Mouse (Mus musculus) adrenal gland, adult 10 weeks (tissue): ENCODE results near the gene Thrap3. TPM values are rescaled to one million over a fixed set of nuclear protein-coding genes. Genes with fewer than 3 reads are reported as not detected.

Source experiments
- polyA plus RNA-seq: library from polyadenylated mRNA; stranded (reverse); fragments of 350-450 nt; fragmentation: Illumina TruSeq; extraction: RNeasy Lipid Tissue Mini Kit (QIAGEN cat#74804); gene quantifications from one replicate; pipeline ENCODE4 v1.2.3, GENCODE M21; 2014; ENCODE audit warnings: low read depth, low replicate concordance

Thrap3 gene
- 247 TPM for polyA plus RNA-seq

GRCm38 (mm10) chr4:126202303-126203181, at the start of gene Thrap3:
Gene Thrap3 (minus strand): TSS chr4:126202760.

DNA sequence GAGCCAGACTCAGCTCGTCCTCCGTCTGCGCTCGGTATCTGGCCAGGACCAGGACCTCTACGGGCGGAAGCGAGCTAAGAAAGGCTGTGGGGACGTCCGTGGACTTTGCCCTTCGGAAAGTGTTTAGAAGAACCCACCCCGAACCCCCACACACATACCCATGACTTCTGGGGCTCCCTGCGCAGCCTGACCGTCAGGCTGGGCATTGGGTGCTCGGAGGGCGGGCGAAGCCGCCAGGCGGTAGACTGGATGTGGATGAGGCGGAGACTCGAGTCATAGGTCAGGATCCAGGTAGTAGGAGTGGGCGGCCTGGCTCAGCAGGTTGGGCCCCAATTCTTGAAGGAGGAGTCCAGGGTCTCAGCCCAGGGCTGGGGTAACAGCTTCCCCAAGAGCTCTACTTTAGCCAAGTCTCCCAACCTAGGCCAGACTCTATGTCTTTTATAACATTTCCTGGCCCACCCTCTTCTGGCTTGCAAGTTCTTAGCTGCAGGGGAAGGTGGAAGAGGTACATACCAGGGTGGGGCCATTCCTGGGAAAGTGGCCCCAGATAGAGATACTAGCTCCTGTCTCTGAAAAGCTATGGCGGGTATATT, 39.4 kb downstream of the Thrap3 start, which contains the start of gene Sh3d21:
Gene Sh3d21, minus strand, starts transcription at position 425 of the 593 bp plus-strand sequence.

DNA sequence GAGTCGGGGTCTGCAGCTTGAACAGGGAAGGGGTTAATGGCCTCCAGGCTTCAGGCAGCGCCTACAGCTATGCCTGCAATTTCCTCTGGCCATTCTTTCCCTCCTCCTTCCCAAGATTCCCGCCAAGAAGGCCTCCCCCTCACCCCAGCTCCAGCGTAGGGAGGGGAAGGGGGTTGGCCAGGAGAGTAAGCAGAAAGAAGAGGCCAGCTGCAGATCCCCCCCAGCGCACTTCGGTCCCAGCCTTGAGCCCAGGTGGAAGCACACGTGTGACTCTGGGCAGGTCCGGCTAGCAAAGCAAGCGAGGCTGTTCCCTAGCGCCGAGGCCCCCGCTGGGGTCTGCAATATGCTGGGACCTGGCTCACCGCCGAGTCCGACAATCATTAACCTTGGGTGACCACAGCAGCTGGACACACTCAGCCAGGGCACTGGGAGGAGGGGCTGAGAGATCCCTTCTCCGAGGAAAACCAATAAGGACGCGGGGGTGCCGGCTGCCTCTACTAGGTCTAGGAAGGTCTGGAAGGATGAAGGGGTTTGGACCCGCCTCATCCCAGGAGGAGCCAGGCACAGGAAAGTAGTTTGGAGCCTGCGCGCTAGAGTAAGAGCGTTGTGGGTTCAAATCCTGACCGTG, 54.9 kb downstream of the Thrap3 start, which contains the start of gene Eva1b:
Gene Eva1b, plus strand, starts transcription at position 212 of the 628 bp plus-strand sequence.

Other genes starting within 250 kb of the Thrap3 start
- gene Csf3r, start 178.2 kb downstream of the Thrap3 start, polyA plus RNA-seq, result 0.23 TPM
- 146 TPM for gene Mrps15, start 155.8 kb downstream of the Thrap3 start, polyA plus RNA-seq
- gene Oscp1, start 144.2 kb downstream of the Thrap3 start, polyA plus RNA-seq, result 1.6 TPM
- gene Lsm10, start 106.1 kb downstream of the Thrap3 start, polyA plus RNA-seq, result 4.2 TPM
- 3.4 TPM for gene Stk40, start 98.8 kb downstream of the Thrap3 start, polyA plus RNA-seq
- not detected for gene Eva1b, start 55.0 kb downstream of the Thrap3 start, polyA plus RNA-seq
- gene Sh3d21, start 39.3 kb downstream of the Thrap3 start, polyA plus RNA-seq, result 0.82 TPM
- gene Map7d1, start 53.6 kb upstream of the Thrap3 start, polyA plus RNA-seq, result 2.3 TPM
- 49.5 TPM for gene Trappc3, start 59.6 kb upstream of the Thrap3 start, polyA plus RNA-seq
- gene Col8a2, start 84.0 kb upstream of the Thrap3 start, polyA plus RNA-seq, result 1.4 TPM
- gene Adprhl2, start 118.9 kb upstream of the Thrap3 start, polyA plus RNA-seq, result not detected
- gene Tekt2, start 122.9 kb upstream of the Thrap3 start, polyA plus RNA-seq, result not detected
- 17.6 TPM for gene Ago3, start 226.8 kb upstream of the Thrap3 start, polyA plus RNA-seq